Mouse (Mus musculus) small intestine, adult 2 months (tissue): Measurements from ENCODE around the gene Ttll1. TPM values are rescaled to one million over a fixed set of nuclear protein-coding genes. Genes with fewer than 3 reads are reported as not detected.
A peak's percentile ranks its signal among the peaks of the same experiment; 100 is the strongest.

Experiments used
- H3K27ac ChIP-seq: fragments of 200-500 bp; 2 replicates; pipeline ENCODE4 v1.5.1; 2012; ENCODE audit warnings: low read depth, low read length, control low read depth, inconsistent platforms; ENCODE audit not compliant: insufficient read depth
- H3K27me3 ChIP-seq: fragments of 200-500 bp; 2 replicates; pipeline ENCODE4 v1.6.1; 2012; ENCODE audit warnings: mild to moderate bottlenecking, moderate library complexity, low read length, inconsistent platforms; ENCODE audit not compliant: control insufficient read depth, insufficient read depth
- H3K36me3 ChIP-seq: fragments of 200-500 bp; 2 replicates; pipeline ENCODE4 v1.6.1; 2012; ENCODE audit warnings: mild to moderate bottlenecking, low read length, control low read depth, inconsistent platforms; ENCODE audit not compliant: control insufficient read depth, insufficient read depth
- H3K4me1 ChIP-seq: fragments of 200-500 bp; 2 replicates; pipeline ENCODE4 v1.6.1; 2012; ENCODE audit warnings: low read length, inconsistent platforms, mixed read lengths; ENCODE audit not compliant: control insufficient read depth, insufficient read depth, insufficient read length
- H3K4me3 ChIP-seq: fragments of 200-500 bp; 2 replicates; pipeline ENCODE4 v1.5.1; 2012; ENCODE audit warnings: low read depth, mild to moderate bottlenecking, control low read depth, inconsistent platforms, low read length, moderate library complexity
- CTCF ChIP-seq: fragments of 200-500 bp; IDR thresholded peaks from 2 replicates; pipeline ENCODE4 v1.5.1; 2012; ENCODE audit warnings: low read depth, mild to moderate bottlenecking, control low read depth, inconsistent platforms, low read length, moderate library complexity, mixed read lengths; ENCODE audit not compliant: insufficient replicate concordance, insufficient read length; ENCODE audit errors: extremely low read depth
- POLR2A ChIP-seq: fragments of 200-500 bp; IDR thresholded peaks from 2 replicates; pipeline ENCODE4 v1.6.1; 2012; ENCODE audit warnings: low read depth, mild to moderate bottlenecking, control low read depth, inconsistent platforms, low read length, moderate library complexity
- WGBS: fragments of 180-500 bp; shearing (Covaris S2); methylation state at CpG from one replicate; pipeline ENCODE4 v1.1.7; 2018; 5-methylcytosine and 5-hydroxymethylcytosine counted together
- polyA plus RNA-seq: library from polyadenylated mRNA; depleted of rRNA; stranded (reverse); fragments of >200 nt; gene quantifications from 2 replicates; pipeline ENCODE4 v1.2.3, GENCODE M21; 2012; rRNA removed

Ttll1 gene
- polyA plus RNA-seq, 1 experiment = 3.1 TPM

DNA sequence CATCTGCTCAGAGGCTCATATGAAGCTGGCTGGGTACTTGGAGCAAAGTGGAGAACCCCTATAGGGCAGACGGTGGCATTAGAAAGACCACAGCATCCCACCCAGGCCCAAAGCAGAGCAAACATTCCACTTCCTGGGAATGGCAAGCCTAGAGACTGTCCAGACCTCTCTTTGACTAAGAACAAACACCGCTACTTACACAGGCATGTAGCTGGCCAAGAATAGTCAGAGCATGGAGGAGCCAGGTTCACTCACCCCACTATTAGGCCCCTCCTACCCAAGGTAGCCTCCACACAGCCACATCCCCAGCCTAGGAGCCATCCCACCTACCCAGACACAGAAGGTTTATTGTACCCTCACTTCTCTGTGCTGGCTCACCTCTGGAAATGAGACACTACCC lies 64.8 kb downstream of the Ttll1 start:
- H3K4me3 ChIP-seq = no peak overlapping the region
- WGBS = 78% methylated on average over 2 of the region's 2 CpGs
- H3K36me3 ChIP-seq = no peaks in the 10 kb centered on the region
- H3K27ac ChIP-seq = no peak overlapping the region
- H3K4me1 ChIP-seq = peaks cover 55% of the 10 kb centered on the region
- no peak for TF ChIP-seq CTCF
- no peaks in the 10 kb centered on the region for H3K27me3 ChIP-seq

DNA sequence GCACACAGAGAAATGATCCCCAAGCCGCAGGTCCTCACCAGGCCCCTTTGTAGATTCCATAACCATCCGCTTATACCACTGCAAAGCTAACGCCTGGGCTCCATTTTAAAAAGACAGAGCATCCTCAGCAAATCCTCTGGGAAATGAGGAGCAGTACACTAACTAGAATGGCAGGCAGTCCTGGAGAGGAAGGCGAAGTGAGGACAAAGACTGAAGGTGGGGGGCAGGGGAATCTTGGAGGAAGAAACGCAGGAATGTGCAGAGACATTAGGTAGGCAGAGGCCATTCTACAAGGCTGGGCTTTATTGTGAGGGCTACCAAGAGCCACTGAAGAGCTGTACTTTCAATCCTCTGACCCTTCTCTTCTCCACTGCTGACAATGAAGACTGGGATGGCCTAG lies 65.3 kb downstream of the Ttll1 start:
- 86% methylated on average over 5 of the region's 5 CpGs for WGBS
- Histone ChIP-seq H3K27ac (no peak overlapping the region), H3K27me3 (no peaks in the 10 kb centered on the region), H3K4me3 (no peak overlapping the region), H3K4me1 (peaks cover 54% of the 10 kb centered on the region), H3K36me3 (no peaks in the 10 kb centered on the region)
- TF ChIP-seq POLR2A = no peak

DNA sequence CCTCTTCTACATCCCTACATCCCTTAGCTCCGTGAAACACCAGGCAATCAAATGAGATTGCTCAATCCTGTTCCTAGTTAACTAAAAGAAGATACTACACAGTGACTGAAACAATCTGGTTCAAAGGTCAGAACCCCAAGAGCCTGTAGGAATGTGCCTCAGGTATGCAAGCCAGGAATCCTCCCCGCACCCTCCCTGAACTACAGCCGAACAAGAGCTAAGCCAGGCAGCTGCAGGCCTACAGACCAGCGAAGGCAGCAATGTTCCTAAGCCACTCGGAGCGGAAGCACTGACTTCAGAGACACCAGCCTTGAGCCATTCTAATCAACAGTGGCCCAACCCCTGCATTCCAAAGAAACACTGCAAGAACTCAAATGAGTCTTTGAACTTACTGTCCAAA lies 66.3 kb downstream of the Ttll1 start:
- TF ChIP-seq POLR2A (no peak), CTCF (no peak)
- Histone ChIP-seq H3K4me1 (peaks cover 46% of the 10 kb centered on the region), H3K4me3 (no peak overlapping the region), H3K27ac (peak overlapping the region; percentile 68), H3K27me3 (no peaks in the 10 kb centered on the region), H3K36me3 (no peaks in the 10 kb centered on the region)
- 25% methylated on average over 6 of the region's 6 CpGs for WGBS

DNA sequence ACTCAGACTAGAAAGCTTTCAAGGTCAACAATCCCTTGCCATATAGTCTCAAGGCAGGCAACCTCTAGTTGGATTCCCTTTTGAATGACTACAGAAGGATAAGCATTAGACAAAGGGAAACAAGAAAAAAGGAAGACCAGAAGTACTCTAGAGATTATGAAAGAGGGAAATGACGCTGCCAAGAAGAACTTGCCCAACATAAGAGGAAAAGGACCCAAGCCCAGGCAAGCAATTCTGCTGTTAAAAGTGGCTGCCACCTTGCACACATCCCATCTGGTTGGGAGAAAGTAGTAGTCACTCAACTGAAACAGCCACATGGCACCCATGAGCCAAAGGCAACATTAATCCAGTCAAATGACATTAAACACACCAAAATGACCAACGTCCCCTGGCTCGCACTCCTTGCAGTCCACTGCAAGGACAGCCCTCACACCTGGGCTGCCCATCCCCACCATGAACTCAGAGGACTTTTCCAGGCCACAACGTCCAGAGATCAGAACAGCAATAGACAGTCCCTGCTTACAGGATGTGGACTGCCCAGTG lies 68.1 kb downstream of the Ttll1 start:
- H3K4me1 ChIP-seq = peaks cover 32% of the 10 kb centered on the region
- no peak overlapping the region for H3K27ac ChIP-seq
- H3K27me3 ChIP-seq = no peaks in the 10 kb centered on the region
- TF ChIP-seq CTCF = no peak
- TF ChIP-seq POLR2A = no peak
- 88% methylated on average over 4 of the region's 4 CpGs for WGBS
- H3K36me3 ChIP-seq = no peaks in the 10 kb centered on the region
- no peak overlapping the region for H3K4me3 ChIP-seq

DNA sequence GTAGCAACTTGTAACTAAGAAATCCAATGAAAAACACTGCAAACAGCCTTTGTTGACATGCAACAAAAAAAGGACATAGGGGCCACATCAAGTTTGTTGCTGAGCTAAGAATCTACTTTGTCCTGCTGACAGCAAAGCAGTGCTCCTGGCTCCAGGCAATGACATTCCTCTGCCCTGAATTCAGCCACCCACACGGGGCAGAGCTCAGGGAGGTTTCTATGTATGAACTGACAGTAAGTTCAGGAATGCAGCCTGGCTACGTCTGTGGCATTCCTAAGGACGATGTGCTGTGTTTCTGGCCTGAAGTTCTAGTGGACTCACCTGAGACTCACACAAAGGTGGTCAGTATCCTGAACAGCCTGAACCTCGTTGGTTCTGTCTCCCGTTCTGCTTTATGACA lies 70.0 kb downstream of the Ttll1 start:
- Histone ChIP-seq H3K4me3 (no peak overlapping the region), H3K27ac (no peak overlapping the region), H3K4me1 (peaks cover 32% of the 10 kb centered on the region), H3K27me3 (no peaks in the 10 kb centered on the region), H3K36me3 (no peaks in the 10 kb centered on the region)
- no peak for TF ChIP-seq POLR2A
- no peak for TF ChIP-seq CTCF
- 73% methylated on average over 5 of the region's 5 CpGs for WGBS

DNA sequence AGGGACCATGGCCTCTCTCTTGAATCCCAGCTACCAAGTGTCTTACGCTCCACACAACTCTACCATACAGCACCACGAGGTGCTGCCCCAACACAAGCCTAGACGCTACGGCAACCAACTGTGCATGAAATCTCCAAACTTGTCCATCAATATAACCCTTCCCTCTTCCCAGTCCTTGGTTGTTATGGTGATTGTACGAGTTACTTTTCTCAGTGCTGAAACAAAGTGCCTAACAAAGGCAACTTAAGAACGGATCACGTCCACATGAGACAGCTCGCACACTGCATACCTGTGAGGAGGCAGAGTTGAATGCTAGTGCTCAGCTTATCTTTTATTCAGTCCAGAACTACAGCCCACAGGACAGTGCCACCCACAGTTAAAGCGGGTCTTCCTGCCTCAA lies 74.2 kb downstream of the Ttll1 start:
- TF ChIP-seq CTCF (no peak), POLR2A (no peak)
- 91% methylated on average over 9 of the region's 9 CpGs for WGBS
- peaks cover 24% of the 10 kb centered on the region for H3K4me1 ChIP-seq
- no peak overlapping the region for H3K4me3 ChIP-seq
- no peak overlapping the region for H3K27ac ChIP-seq
- H3K36me3 ChIP-seq = no peaks in the 10 kb centered on the region
- H3K27me3 ChIP-seq = no peaks in the 10 kb centered on the region

DNA sequence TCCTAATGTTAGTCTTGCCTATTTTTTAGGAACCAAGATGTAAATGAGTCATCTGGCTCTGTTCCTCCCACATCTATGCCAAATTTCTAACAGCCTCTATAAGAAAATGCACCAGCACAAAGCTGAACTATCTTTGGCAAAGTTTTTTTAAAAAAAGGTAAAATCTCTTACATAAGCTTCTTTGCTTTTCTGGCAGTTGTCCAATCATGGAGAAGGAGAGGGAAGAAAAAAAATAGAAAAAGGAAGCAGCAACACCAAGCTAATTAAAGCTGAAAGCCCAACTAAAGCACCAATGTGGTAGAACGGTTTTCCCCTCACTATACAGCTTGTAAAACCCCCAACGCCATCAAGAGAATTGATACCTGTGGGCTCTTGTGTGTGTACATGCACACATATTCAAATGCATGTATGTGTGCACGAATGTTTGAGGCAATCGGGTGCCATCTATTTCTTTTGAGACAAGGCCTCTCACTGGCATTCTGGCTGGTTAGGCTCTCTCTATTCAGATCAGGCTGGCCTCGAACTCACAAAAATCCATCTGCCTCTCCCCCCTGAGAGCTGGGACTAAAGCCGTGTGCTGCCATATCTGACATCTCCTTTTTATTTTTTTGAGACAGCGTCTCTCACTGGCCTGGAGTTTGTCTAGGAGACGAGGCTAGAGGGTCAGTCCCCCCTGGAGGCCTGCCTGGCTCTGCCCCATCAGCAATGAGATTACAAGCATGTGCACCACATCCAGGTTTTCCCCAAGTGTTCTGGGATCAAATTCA lies 75.2 kb downstream of the Ttll1 start:
- WGBS = 83% methylated on average over 8 of the region's 8 CpGs
- Histone ChIP-seq H3K27me3 (no peaks in the 10 kb centered on the region), H3K4me1 (peaks cover 24% of the 10 kb centered on the region), H3K4me3 (no peak overlapping the region), H3K36me3 (no peaks in the 10 kb centered on the region), H3K27ac (no peak overlapping the region)
- no peak for TF ChIP-seq CTCF
- TF ChIP-seq POLR2A = no peak

DNA sequence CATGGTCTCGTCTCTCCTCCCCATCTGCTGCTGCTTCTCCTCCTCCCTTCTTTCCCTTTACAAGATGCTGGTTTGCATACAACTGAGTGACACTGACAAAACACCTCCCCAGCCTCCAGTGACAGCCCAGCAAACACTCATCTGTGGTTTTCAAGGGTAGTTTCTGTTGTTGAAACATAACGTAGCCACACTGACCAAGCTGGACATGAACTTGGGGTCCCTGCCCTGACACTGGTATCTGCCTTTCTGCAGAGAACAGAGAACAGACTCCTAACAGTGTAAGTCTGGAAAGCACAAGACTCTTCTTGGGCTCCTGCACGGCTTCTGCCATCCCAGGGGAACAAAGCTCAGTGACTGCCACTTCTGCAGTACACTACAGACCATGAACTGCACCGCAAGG lies 76.0 kb downstream of the Ttll1 start:
- H3K4me1 ChIP-seq = peaks cover 26% of the 10 kb centered on the region
- H3K27me3 ChIP-seq = no peaks in the 10 kb centered on the region
- no peak for TF ChIP-seq CTCF
- TF ChIP-seq POLR2A = no peak
- no peak overlapping the region for H3K27ac ChIP-seq
- H3K4me3 ChIP-seq = no peak overlapping the region
- WGBS = 79% methylated on average over 4 of the region's 4 CpGs
- H3K36me3 ChIP-seq = no peaks in the 10 kb centered on the region

Other genes starting within 250 kb of the Ttll1 start
- 39.6 and 88.2 TPM in 2 replicates for gene Arfgap3, start 160.6 kb downstream of the Ttll1 start, polyA plus RNA-seq
- 32.5 and 73.5 TPM in 2 replicates for gene Pacsin2, start 46.3 kb downstream of the Ttll1 start, polyA plus RNA-seq
- 2.1 and 5.8 TPM in 2 replicates for gene Bik, start 16.0 kb upstream of the Ttll1 start, polyA plus RNA-seq
- 188 and 215 TPM in 2 replicates for gene Tspo, start 52.7 kb upstream of the Ttll1 start, polyA plus RNA-seq
- 10.4 and 15.1 TPM in 2 replicates for gene Mcat, start 52.9 kb upstream of the Ttll1 start, polyA plus RNA-seq
- gene Ttll12, start 84.3 kb upstream of the Ttll1 start, polyA plus RNA-seq = 12.9 and 17.5 TPM in 2 replicates
- gene Scube1, start 214.1 kb upstream of the Ttll1 start, polyA plus RNA-seq = 10.5 and 19.3 TPM in 2 replicates